Mouse (Mus musculus): Measurements from ENCODE around the gene Brinp3. TPM values are rescaled to one million over a fixed set of nuclear protein-coding genes. Genes with fewer than 3 reads are reported as not detected.
A peak's percentile ranks its signal among the peaks of the same experiment; 100 is the strongest.

Gene Brinp3
- total RNA-seq, 2 experiments from 2014 or later: 14.6 to 16.1 TPM

DNA sequence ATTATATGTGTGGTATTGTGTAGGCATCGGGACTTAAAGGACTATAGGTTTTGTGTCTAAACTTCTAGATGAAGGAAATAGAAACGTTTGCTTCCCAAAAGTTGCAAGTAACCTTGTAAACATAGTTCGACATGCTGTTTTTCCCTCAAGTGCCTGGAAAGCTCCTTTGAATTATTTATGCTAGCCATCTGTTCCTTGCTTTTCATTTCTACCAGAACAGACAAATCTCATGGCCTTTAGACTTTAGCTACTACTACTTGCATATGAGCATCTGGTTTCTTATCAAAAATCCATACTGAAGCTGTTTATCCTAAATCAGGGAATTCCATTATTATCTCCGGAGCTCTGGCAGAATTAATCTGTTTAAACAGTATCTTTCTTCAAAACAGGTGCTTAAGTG is 288.7 kb downstream of the Brinp3 start:
- DNase-seq (ENCODE audit: extremely low spot score in 1 of 2, low spot score in 1 of 2): no peak

DNA sequence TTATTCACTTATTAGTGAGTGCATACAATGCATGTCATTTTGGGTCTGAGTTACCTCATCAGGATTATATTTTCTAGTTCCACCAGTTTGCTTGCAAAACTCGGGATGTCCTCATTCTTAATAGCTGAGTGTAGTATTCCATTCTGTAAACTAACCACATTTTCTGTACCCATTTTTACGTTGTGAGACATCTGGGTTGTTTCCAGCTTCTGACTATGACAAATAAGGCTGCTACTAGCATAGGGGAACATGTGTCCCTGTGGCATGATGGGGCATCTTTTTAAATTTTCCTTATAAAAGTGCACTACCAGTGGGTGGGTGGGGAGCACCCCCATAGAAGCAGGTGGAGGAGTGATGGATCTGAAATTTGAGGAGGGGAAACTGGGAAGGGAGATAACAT is 292.7 kb downstream of the Brinp3 start:
- DNase-seq (ENCODE audit: extremely low spot score in 1 of 2, low spot score in 1 of 2): no peak

DNA sequence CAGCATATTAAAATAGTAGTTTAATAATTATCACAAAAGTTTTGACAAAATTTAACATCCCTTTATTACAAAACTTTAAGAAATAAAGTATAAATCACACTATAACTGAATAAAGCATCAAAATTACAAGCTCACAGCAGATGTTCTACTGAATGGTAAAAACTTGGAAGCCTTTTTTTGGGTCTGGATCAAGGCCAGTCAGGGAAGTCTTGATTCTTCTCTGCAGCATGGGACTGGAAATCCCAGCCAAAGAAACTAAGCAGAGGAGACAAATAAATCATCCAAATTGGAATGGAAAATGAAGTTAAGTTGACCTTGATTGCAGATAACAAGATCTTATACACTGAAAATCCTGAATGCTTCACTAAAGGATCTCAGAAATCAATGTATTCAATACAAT is 298.3 kb downstream of the Brinp3 start:
- DNase-seq (ENCODE audit: extremely low spot score in 1 of 2, low spot score in 1 of 2): peak in 1 of 2 experiments; percentile 7

DNA sequence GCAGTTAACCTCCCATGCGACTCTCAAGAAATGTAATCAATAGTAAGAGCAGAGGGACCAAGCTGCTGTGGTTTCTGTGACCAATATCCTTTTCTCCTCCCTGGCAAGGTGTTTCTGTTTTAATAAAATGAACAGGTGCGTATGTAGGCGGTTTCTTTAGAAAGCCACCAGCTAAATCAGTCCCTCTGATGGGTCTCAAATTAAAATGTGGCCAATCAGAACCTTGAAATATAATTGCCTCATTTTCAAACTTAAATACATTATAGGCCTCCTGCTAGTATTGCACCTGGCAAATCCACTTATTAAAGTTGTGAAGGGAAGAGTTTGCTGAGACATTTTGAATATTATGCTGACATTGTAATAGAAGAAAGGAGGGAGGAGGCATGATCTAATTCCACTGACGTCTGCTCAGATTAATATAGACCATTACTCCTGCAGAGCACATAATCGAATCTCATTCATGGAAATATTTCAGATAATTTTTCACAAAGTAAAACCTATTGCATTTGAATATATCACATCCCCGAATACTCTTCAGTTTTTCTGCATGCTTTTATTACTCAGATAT is 305.5 kb downstream of the Brinp3 start:
- DNase-seq (ENCODE audit: extremely low spot score in 1 of 2, low spot score in 1 of 2): no peak

DNA sequence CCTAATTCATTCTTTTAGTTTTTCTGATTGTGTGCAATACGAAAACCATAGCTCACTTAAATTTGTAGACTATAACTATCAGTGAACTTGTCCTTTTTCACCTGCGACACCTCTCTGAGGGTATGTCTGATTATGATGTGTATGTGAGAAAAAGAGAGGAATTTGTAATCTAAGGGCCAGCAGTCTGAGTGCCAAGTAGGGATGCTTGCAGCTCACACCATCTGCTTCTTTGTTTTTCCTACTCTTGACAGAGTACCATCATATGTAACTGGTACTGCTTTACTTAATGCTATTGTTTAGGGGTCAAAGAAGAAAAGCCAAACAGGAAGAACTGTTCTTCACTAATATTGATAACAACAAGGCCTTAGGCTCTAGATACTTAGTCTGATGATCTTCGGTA is 307.3 kb downstream of the Brinp3 start:
- DNase-seq (ENCODE audit: extremely low spot score in 1 of 2, low spot score in 1 of 2): no peak

DNA sequence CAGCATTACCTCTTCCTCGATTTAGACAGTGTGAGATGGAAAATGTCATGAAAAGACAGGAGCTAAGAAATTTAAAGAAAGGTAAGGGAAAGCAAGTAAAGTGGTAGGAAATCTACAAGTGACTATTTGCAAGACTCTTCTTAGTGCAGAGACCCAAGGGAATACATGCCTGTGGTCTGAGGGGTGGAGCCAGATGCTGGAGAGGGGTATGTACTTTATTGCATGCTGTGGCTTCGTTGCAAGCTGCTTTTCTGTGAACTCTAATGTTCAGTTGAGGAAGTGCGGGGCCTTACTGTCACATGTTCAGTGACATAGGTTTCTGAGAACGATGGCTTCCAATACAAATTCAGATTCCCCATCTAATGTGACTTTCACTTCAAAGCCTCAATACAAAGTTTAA is 313.2 kb downstream of the Brinp3 start:
- DNase-seq (ENCODE audit: extremely low spot score in 1 of 2, low spot score in 1 of 2): no peak

DNA sequence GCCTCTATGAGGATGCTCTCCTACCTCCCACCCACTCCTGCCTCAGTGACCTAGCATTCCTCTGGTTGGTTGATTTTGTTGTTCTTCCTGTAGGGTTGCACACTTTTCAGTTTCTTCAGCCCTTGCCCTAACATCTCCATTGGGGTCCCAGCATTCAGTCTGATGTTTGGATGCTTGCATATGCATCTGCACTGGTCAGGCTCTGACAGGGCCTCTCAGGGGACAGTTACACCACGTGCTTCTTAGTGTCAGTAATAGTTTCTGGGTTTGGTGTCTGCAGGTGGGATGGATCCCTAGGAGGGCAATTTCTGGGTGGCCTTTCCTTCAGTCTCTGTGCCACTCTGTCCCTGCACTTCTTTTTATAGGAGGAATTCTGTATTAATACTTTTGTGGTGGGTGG is 339.3 kb downstream of the Brinp3 start:
- DNase-seq (ENCODE audit: extremely low spot score in 1 of 2, low spot score in 1 of 2): no peak

DNA sequence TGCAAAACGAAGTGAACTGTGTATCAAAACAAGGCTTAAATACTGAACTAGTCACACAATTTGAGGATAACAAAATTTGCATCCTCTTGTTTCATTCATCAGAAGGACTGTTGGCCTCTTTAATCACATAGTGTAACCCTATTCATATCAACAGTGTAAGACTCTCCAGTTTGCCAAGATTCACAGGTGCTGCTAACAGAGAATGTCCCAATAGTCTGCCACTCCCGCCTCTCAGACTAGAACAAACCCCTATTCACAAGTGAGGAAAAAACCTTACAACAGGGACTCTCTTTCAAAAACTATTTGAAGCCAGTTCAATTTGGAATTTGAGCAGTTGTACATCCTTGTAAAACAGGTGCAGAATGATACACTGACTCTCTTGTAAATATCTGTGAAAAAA is 349.5 kb downstream of the Brinp3 start:
- no peak for DNase-seq (ENCODE audit: extremely low spot score in 1 of 2, low spot score in 1 of 2)

DNA sequence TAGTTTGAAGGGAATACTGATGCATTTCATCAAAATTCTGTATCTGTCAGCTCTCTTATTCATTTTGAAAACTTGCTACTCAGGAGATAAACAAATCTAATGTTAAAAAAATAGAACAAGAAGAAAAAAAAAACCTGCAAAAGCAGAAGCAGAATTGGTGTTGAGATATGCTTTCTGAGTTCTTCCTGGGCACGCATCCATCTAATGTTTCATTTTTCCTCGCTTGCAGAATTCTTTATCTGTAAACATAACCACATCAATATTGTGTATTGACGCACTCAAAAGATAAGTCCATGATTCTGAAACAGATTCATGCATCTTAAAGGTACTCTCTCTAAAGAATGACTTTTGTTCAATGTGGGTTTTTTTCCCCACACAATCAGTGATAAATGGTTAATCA is 354.3 kb downstream of the Brinp3 start:
- DNase-seq (ENCODE audit: extremely low spot score in 1 of 2, low spot score in 1 of 2): no peak

DNA sequence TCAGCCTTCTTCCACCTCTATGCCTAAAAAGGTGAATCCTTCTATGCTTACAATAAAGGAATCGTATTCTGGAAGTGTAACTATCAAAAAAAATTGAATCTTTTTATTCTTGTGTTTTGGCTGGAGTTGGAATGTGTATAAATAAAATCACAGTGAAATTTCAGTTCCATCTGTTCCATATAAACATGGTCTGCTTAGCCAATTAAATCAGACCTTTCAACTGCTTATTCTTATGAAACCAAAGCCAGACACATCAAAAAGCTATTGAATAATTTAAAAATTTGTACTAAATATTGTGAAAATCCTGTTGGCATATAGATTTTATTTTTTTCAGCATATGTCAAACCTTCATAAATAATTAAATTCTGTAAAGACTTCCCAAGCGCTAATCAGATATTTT is 355.6 kb downstream of the Brinp3 start:
- DNase-seq (ENCODE audit: extremely low spot score in 1 of 2, low spot score in 1 of 2): no peak

DNA sequence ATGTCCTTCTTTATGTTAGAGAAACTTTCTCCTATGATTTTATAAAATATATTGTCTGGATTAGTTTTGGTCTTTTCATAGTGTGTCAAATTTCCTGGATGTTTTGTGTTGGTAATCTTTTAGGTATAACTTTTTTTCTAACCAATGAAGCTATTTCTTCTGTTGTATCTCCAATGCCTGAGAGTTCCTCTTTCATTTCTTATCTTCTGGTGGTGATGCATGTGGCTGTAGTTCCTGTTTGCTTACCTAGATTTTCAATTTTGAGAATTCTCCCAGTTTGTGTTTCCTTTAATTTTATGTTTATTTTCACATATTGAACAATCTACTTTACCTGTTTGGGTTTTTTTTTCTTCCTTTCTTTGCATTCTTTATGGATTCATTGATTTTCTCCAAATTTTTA is 404.1 kb downstream of the Brinp3 start:
- no peak for DNase-seq (ENCODE audit: extremely low spot score in 1 of 2, low spot score in 1 of 2)

DNA sequence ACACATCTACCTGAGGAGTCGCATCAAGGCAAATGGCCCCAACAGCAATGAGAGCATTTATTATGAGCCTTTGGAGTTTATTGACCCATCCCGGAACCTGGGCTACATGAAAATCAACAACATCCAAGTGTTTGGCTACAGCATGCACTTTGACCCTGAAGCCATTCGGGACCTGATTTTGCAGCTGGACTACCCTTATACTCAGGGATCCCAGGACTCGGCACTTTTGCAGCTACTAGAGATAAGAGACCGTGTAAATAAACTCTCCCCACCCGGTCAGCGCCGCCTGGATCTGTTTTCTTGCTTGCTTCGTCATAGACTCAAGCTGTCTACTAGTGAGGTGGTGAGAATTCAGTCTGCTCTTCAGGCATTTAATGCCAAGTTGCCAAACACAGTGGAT is 407.1 kb downstream of the Brinp3 start:
- no peak for DNase-seq (ENCODE audit: extremely low spot score in 1 of 2, low spot score in 1 of 2)

DNA sequence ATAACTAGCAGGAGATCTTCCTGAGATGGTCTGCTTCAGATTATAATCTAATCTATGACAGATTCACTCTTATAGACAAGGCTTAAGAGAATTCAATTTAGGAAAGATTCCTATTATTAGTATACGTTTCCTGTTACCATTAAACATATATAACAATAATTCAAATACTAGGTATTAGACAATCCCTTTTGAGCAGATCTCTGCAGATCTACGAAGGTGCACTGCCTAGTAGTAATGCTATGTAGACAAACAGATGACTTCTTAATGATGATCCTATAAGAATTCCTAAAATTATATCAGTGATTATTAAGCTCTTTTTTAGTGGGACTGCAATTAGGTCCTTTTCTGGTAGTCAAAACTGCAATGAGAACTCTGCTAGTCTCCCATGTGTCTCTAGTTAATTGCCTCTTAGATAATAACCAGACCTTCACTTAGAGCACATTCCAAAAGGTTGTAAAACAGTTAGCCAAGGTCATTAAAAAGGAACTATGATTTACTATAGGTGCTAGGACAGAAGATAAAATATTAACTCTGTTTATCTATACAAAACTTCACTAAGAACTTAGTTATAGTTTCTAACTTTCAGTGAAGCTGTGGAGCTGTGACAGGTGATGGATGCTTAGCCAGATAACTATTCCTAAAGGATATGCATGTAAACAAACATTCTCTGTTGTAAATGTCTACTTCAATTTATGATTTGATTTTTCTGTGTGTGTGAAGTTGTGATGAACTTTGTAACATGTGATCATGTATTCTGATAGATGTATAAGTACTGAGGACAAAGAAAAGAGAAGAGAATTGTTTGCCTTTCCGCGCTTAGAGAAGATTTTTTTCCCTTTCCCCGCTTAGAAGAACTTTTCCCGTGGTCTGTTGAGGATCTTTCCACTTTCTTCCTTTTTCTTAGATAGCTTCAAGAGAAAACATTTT is 445.2 kb downstream of the Brinp3 start:
- DNase-seq (ENCODE audit: extremely low spot score in 1 of 2, low spot score in 1 of 2): no peak
